Comparison of ENCODE assay signal across 9 mouse cellular contexts in the genomic region with DNA sequence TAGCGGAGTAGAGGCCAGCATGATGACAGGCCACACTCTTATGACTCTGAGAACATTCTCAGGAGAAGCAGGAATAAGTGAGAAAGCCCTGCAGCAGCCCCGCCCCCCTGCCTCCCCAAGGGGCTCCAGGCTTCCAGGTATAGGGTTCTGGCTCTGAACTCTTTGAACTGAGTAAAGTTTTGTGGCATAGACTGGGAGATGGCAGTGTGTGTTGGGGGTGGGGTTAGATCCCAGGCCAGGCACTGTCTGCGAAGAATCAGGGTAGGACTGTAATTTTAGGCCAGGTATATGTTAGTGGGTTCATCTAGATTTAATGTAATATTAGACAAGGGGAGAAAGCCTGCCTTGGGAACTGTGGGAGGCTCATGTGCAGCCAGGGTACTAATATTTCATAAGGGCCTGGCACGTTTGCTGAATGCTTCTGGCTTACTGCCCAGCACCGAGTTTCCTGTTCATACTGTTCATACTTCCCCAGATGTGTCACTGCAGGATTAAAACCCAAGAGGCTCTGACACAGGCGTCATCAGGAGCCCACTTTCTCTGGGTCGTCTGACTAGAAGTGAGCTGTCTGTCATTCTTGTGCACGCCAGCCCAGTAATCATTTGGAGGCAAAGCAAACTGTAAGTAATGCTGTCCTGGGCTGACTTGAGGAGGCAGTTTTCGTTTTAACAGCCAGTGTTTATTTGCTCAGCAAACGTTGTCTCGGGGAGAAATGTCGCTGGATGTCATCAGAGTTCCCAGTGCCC. TPM values are rescaled to one million over a fixed set of nuclear protein-coding genes. Genes with fewer than 3 reads are reported as not detected.
A peak's percentile ranks its signal among the peaks of the same experiment; 100 is the strongest.
DNase-seq lines count a peak whose midpoint lies in the region; ATAC-seq and TF ChIP-seq lines count a peak whose summit lies in the region.
"Had no signal": no experiment of that assay in that cellular context is flagged by ENCODE, and none has a peak within 500 bp of the region (broad histone marks: within the 10 kb centered on the region; RNA-seq: fewer than 3 reads in every experiment).

Gene Il1r1, plus strand, starts transcription at position 542 of the 746 bp plus-strand sequence.

- no peaks in the 10 kb centered on the region for H3K36me3 ChIP-seq in heart, embryonic 13.5 days
- H3K36me3 ChIP-seq: midbrain, embryonic 12.5 days had no signal

- H3K9ac ChIP-seq in heart, embryonic 13.5 days: peak within 1 kb of the TSS; percentile 72
- H3K9ac ChIP-seq: midbrain, embryonic 12.5 days had no signal

- peak; percentile 49; the same call in 1 of the 2 replicates for ATAC-seq in heart, embryonic 13.5 days (ENCODE audit: extremely low read depth, insufficient number of reproducible peaks, low FRiP score, low TSS enrichment)
- 0 out of 2 replicates have a peak, but pooled peaks have one; percentile 50 for ATAC-seq in monocyte, adult 5-6 weeks (replicated peaks; ENCODE audit: insufficient number of reproducible peaks, low FRiP score, low TSS enrichment, poor library complexity, severe bottlenecking)

- H3K9me3 ChIP-seq in heart, embryonic 13.5 days: no peaks in the 10 kb centered on the region
- H3K9me3 ChIP-seq: midbrain, embryonic 12.5 days had no signal

- no peak for TF ChIP-seq CTCF in brain, embryonic 14.5 days (IDR thresholded peaks at IDR 0.05; ENCODE audit: borderline replicate concordance, extremely low read depth, insufficient read depth, insufficient read length)

- 22% methylated on average over 12 of the region's 12 CpGs for WGBS in heart, embryonic 13.5 days
- 12% methylated on average over 12 of the region's 12 CpGs for WGBS in large intestine, adult 2 months

- peak; percentile 23 for DNase-seq in layer of hippocampus, adult 11-12 months (ENCODE audit: low spot score)
- no peak for DNase-seq in layer of hippocampus, adult 9-10 months (ENCODE audit: low spot score)
- DNase-seq in brain, embryonic 14.5 days (ENCODE audit: low read depth): peak; percentile 43
- peak; percentile 55 for DNase-seq in large intestine, adult 2 months (ENCODE audit: low read depth, low spot score)
- DNase-seq in thymus, postnatal 25 days: no peak
- no peak for DNase-seq in right cerebral cortex, adult 2 months (ENCODE audit: low spot score in 2 of 2)

- no peaks in the 10 kb centered on the region for H3K27me3 ChIP-seq in heart, embryonic 13.5 days (replicated peaks)
- H3K27me3 ChIP-seq: midbrain, embryonic 12.5 days had no signal

- peak within 1 kb of the TSS; percentile 39 for H3K4me3 ChIP-seq in heart, embryonic 13.5 days
- H3K4me3 ChIP-seq: midbrain, embryonic 12.5 days had no signal

- H3K4me1 ChIP-seq in heart, embryonic 13.5 days: peaks cover 45% of the 10 kb centered on the region
- H3K4me1 ChIP-seq: midbrain, embryonic 12.5 days had no signal

- no peak for TF ChIP-seq POLR2A in brain, embryonic 14.5 days (IDR thresholded peaks at IDR 0.05; ENCODE audit: borderline replicate concordance, extremely low read depth, insufficient read depth, insufficient read length, poor library complexity, severe bottlenecking)

- H3K4me2 ChIP-seq in heart, embryonic 13.5 days: peak within 1 kb of the TSS; percentile 65
- H3K4me2 ChIP-seq: midbrain, embryonic 12.5 days had no signal

- peak within 1 kb of the TSS; percentile 80 for H3K27ac ChIP-seq in heart, embryonic 13.5 days (replicated peaks)
- H3K27ac ChIP-seq: midbrain, embryonic 12.5 days had no signal

RNA-seq across cellular contexts. Expression of gene Il1r1, which starts in this region (rescaled TPM):
- polyA plus RNA-seq in brain, embryonic 14.5 days (2012; rRNA removed): 0.54 and 0.72 TPM in 2 replicates
- 6.2 and 6.3 TPM in 2 replicates for polyA plus RNA-seq in heart, embryonic 13.5 days (2015; fragmentation: Nextera tagmentation; extraction: Ambion mirVana)
- 2.1 and 3.3 TPM in 2 replicates for polyA plus RNA-seq in large intestine, adult 2 months (2012; rRNA removed)
- 0.19 TPM in 1 of 3 replicates, not detected in the others for total RNA-seq in monocyte, adult 5-6 weeks (2017)

Comparison
In these comparisons a context has a peak if more than half of its experiments do, and no peak if none do; other contexts are left out.
1. DNase-seq: peak in layer of hippocampus, adult 11-12 months (single experiment) and large intestine, adult 2 months (single experiment); none in layer of hippocampus, adult 9-10 months (single experiment), thymus, postnatal 25 days (single experiment) and right cerebral cortex, adult 2 months (0 of 2).
2. Peak in DNase-seq in brain, embryonic 14.5 days; RNA of the gene not detected or under 1 TPM.
3. Peak in ATAC-seq in monocyte, adult 5-6 weeks; RNA of the gene not detected or under 1 TPM.